Mouse (Mus musculus) neural tube, embryonic 13.5 days (tissue): ENCODE data around the gene Spcs1. TPM values are rescaled to one million over a fixed set of nuclear protein-coding genes. Genes with fewer than 3 reads are reported as not detected.

Experiments
- polyA plus RNA-seq: library from polyadenylated mRNA; unstranded; fragments of >200 nt; fragmentation: Nextera tagmentation; extraction: Ambion mirVana; gene quantifications from 2 replicates; pipeline ENCODE4 v1.2.1, GENCODE M21; 2015

Gene Spcs1
- polyA plus RNA-seq, 1 experiment from 2014 or later = 392 TPM

Other genes starting within 250 kb of the Spcs1 start
- gene Tmem110, start 176.1 kb downstream of the Spcs1 start, polyA plus RNA-seq = 18.5 and 19.6 TPM in 2 replicates
- gene Mustn1, start 122.5 kb downstream of the Spcs1 start, polyA plus RNA-seq = 1.9 and 2.6 TPM in 2 replicates
- gene Itih4, start 115.2 kb downstream of the Spcs1 start, polyA plus RNA-seq = not detected in 2 replicates
- 0.42 and 0.87 TPM in 2 replicates for gene Itih3, start 77.9 kb downstream of the Spcs1 start, polyA plus RNA-seq
- gene Itih1, start 58.4 kb downstream of the Spcs1 start, polyA plus RNA-seq = 0.10 TPM in 1 of 2 replicates, not detected in the other
- 13.5 and 16.4 TPM in 2 replicates for gene Nek4, start 50.3 kb downstream of the Spcs1 start, polyA plus RNA-seq
- 62.8 and 65.0 TPM in 2 replicates for gene Glt8d1, start 272 bp downstream of the Spcs1 start, polyA plus RNA-seq
- 142 and 149 TPM in 2 replicates for gene Pbrm1, start 17.5 kb upstream of the Spcs1 start, polyA plus RNA-seq
- gene Gnl3, start 17.5 kb upstream of the Spcs1 start, polyA plus RNA-seq = 58.2 and 64.0 TPM in 2 replicates
- gene Smim4, start 127.3 kb upstream of the Spcs1 start, polyA plus RNA-seq = 66.5 and 89.9 TPM in 2 replicates
- 276 and 293 TPM in 2 replicates for gene Nt5dc2, start 129.4 kb upstream of the Spcs1 start, polyA plus RNA-seq
- gene Stab1, start 167.0 kb upstream of the Spcs1 start, polyA plus RNA-seq = 18.0 and 26.0 TPM in 2 replicates
- 21.3 and 65.5 TPM in 2 replicates for gene Tnnc1, start 206.6 kb upstream of the Spcs1 start, polyA plus RNA-seq
- gene Nisch, start 215.3 kb upstream of the Spcs1 start, polyA plus RNA-seq = 329 and 336 TPM in 2 replicates
- gene Sema3g, start 216.2 kb upstream of the Spcs1 start, polyA plus RNA-seq = 1.1 and 1.4 TPM in 2 replicates
- gene Phf7, start 249.6 kb upstream of the Spcs1 start, polyA plus RNA-seq = 12.2 and 13.2 TPM in 2 replicates
- 95.9 and 97.2 TPM in 2 replicates for gene Bap1, start 249.8 kb upstream of the Spcs1 start, polyA plus RNA-seq